Mouse (Mus musculus) adrenal gland, adult 8-10 months (tissue): ENCODE data around the gene Ssxb1. TPM values are rescaled to one million over a fixed set of nuclear protein-coding genes. Genes with fewer than 3 reads are reported as not detected.
"Not testable (repeated sequence)": the region's sequence is repeated elsewhere in the genome, so short reads cannot be mapped to it uniquely, and the experiment has no call there.

Experiments
- DNase-seq: peaks from one replicate; pipeline ENCODE4 v3.0.0; 2022
- total RNA-seq, 4 experiments: library from RNA; stranded (reverse); gene quantifications; 2 replicates each; pipeline ENCODE4 v1.2.4; 2022

Ssxb1 gene
- total RNA-seq = not detected

DNA sequence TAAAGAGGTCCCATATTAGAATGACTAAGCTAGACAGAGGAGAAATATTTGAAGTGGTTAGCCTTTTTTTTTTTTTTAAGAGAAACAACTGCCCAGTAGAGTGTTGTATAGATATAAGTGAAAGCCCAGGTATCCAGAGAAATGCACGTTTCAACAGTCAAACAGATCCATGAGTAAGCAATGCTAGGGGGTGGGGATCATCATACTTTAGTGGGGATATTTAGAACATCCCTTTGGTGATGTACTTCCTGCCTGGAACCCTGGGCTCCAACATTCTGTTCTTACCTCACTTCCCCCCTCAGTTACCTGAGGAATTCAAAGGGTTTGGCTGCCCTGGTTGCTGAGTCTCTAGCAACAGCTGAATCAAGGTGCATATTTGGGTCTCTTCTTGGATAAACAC, at the start of gene Ssxb1:
Gene Ssxb1 (plus strand): TSS at position 301 of the 400 bp plus-strand sequence.
- DNase-seq = not testable (repeated sequence)

DNA sequence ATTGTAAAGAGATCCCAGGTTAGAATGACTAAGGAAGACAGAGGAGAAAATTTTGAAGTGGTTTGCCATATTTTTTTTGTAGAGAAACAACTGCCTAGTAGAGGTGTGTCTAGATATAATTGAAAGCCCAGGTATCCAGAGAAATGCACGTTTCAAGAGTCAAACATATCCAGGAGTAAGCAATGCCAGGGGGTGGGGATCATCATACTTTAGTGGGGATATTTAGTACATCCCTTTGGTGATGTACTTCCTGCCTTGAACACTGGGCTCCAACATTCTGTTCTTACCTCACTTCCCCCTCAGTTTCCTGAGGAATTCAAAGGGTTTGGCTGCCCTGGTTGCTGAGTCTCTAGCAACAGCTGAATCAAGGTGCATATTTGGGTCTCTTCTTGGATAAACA, 46.4 kb upstream of the Ssxb1 start, which contains the start of gene Ssxb9:
Gene Ssxb9 (plus strand): TSS at position 301 of the 400 bp plus-strand sequence.
- not testable (repeated sequence) for DNase-seq

DNA sequence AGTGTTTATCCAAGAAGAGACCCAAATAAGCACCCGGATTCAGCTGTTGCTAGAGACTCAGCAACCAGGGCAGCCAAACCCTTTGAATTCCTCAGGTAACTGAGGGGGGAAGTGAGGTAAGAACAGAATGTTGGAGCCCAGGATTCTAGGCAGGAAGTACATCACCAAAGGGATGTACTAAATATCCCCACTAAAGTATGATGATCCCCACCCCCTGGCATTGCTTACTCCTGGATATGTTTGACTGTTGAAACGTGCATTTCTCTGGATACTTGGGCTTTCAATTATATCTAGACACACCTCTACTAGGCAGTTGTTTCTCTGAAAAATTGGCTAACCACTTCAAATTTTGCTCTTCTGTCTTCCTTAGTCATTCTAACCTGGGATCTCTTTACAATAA, 48.5 kb downstream of the Ssxb1 start, which contains the start of gene Ssxb2:
Gene Ssxb2 (minus strand): TSS at position 101 of the 400 bp plus-strand sequence.
- DNase-seq = not testable (repeated sequence)

Other genes with a start within 250 kb of the Ssxb1 start
- 10 to 100 TPM in 2 of 4 experiments, 1 to 10 TPM in 2; 9.0 to 10.1 (median 10.0) TPM for gene Tbc1d25, start 237.1 kb upstream of the Ssxb1 start, total RNA-seq
- gene Ebp, start 219.8 kb upstream of the Ssxb1 start, total RNA-seq = 10 to 100 TPM; 43.7 to 68.7 (median 57.6) TPM
- 10 to 100 TPM in 2 of 4 experiments, 1 to 10 TPM in 2; 7.4 to 16.0 (median 12.3) TPM for gene Porcn, start 206.8 kb upstream of the Ssxb1 start, total RNA-seq
- gene Ftsj1, start 160.9 kb upstream of the Ssxb1 start, total RNA-seq = 10 to 100 TPM; 20.9 to 31.1 (median 26.9) TPM
- not detected for gene Slc38a5, start 142.2 kb upstream of the Ssxb1 start, total RNA-seq
- not detected for gene Ssxb10, start 85.9 kb upstream of the Ssxb1 start, total RNA-seq
- not detected for gene Ssxb9, start 46.3 kb upstream of the Ssxb1 start, total RNA-seq
- gene Ssxb2, start 48.4 kb downstream of the Ssxb1 start, total RNA-seq = not detected
- not detected for gene Gm14459, start 111.6 kb downstream of the Ssxb1 start, total RNA-seq
- gene Ssxb6, start 134.9 kb downstream of the Ssxb1 start, total RNA-seq = not detected
- not detected for gene Ssxb3, start 178.5 kb downstream of the Ssxb1 start, total RNA-seq